Mouse (Mus musculus) A20 (cell line): ENCODE results near the gene Rps29.

Source experiments
- DNase-seq: peaks from one replicate; pipeline ENCODE4 v3.0.0-alpha.2; 2011; ENCODE audit warnings: low read depth, low spot score

The Rps29 gene

GRCm38 (mm10) chr12:69130486-69130885 lies 28.5 kb downstream of the Rps29 start:
- no peak for DNase-seq

GRCm38 (mm10) chr12:69129634-69130310 lies 29.2 kb downstream of the Rps29 start:
- no peak for DNase-seq

- no peak for DNase-seq
Measured at GRCm38 (mm10) chr12:69127626-69128025, 31.4 kb downstream of the Rps29 start.

GRCm38 (mm10) chr12:69127170-69127569 lies 31.8 kb downstream of the Rps29 start:
- peak; percentile 72 for DNase-seq

- DNase-seq = no peak
Measured at GRCm38 (mm10) chr12:69125066-69125465, 33.9 kb downstream of the Rps29 start.

GRCm38 (mm10) chr12:69122801-69123200 lies 36.2 kb downstream of the Rps29 start:
- DNase-seq = no peak

- no peak for DNase-seq
Measured at GRCm38 (mm10) chr12:69119908-69120307, 39.1 kb downstream of the Rps29 start.
